Mouse (Mus musculus): ENCODE measurements around the gene Prss54.
"Not testable (repeated sequence)": the region's sequence is repeated elsewhere in the genome, so short reads cannot be mapped to it uniquely, and the experiment has no call there.

The Prss54 gene

GRCm38 (mm10) chr8:95576240-95576639 is at the start of gene Prss54:
Gene Prss54 (minus strand): TSS chr8:95576340.
- no peak for DNase-seq (ENCODE audit: low spot score)

GRCm38 (mm10) chr8:95624833-95625232 is 48.7 kb upstream of the Prss54 start:
- DNase-seq (ENCODE audit: low spot score) = no peak

GRCm38 (mm10) chr8:95620046-95620445 is 43.9 kb upstream of the Prss54 start:
- DNase-seq (ENCODE audit: low spot score) = no peak

- DNase-seq (ENCODE audit: low spot score) = no peak
Observed at GRCm38 (mm10) chr8:95616383-95616782, 40.2 kb upstream of the Prss54 start.

GRCm38 (mm10) chr8:95611769-95612168 is 35.6 kb upstream of the Prss54 start:
- no peak for DNase-seq (ENCODE audit: low spot score)

- DNase-seq (ENCODE audit: low spot score) = no peak
Observed at GRCm38 (mm10) chr8:95610749-95611148, 34.6 kb upstream of the Prss54 start.

GRCm38 (mm10) chr8:95609406-95609805 is 33.3 kb upstream of the Prss54 start:
- no peak for DNase-seq (ENCODE audit: low spot score)

- no peak for DNase-seq (ENCODE audit: low spot score)
Observed at GRCm38 (mm10) chr8:95607210-95607609, 31.1 kb upstream of the Prss54 start.

GRCm38 (mm10) chr8:95606509-95606908 is 30.4 kb upstream of the Prss54 start:
- DNase-seq (ENCODE audit: low spot score) = not testable (repeated sequence)

- DNase-seq (ENCODE audit: low spot score) = no peak
Observed at GRCm38 (mm10) chr8:95602168-95602567, 26.0 kb upstream of the Prss54 start.

GRCm38 (mm10) chr8:95601306-95601705 is 25.2 kb upstream of the Prss54 start:
- no peak for DNase-seq (ENCODE audit: low spot score)

GRCm38 (mm10) chr8:95599861-95600260 is 23.7 kb upstream of the Prss54 start:
- no peak for DNase-seq (ENCODE audit: low spot score)

- no peak for DNase-seq (ENCODE audit: low spot score)
Observed at GRCm38 (mm10) chr8:95596841-95597241, 20.7 kb upstream of the Prss54 start.

GRCm38 (mm10) chr8:95595131-95595530 is 19.0 kb upstream of the Prss54 start:
- DNase-seq (ENCODE audit: low spot score) = no peak

- DNase-seq (ENCODE audit: low spot score) = no peak
Observed at GRCm38 (mm10) chr8:95593439-95594393, 17.6 kb upstream of the Prss54 start.

- no peak for DNase-seq (ENCODE audit: low spot score)
Observed at GRCm38 (mm10) chr8:95592131-95592780, 16.1 kb upstream of the Prss54 start.

GRCm38 (mm10) chr8:95590539-95590938 is 14.4 kb upstream of the Prss54 start:
- DNase-seq (ENCODE audit: low spot score) = no peak

- DNase-seq (ENCODE audit: low spot score) = no peak
Observed at GRCm38 (mm10) chr8:95589282-95589681, 13.1 kb upstream of the Prss54 start.

- no peak for DNase-seq (ENCODE audit: low spot score)
Observed at GRCm38 (mm10) chr8:95587339-95587738, 11.2 kb upstream of the Prss54 start.

- DNase-seq (ENCODE audit: low spot score) = no peak
Observed at GRCm38 (mm10) chr8:95573146-95573545, 3.0 kb downstream of the Prss54 start.

- no peak for DNase-seq (ENCODE audit: low spot score)
Observed at GRCm38 (mm10) chr8:95566809-95567208, 9.3 kb downstream of the Prss54 start.

- no peak for DNase-seq (ENCODE audit: low spot score)
Observed at GRCm38 (mm10) chr8:95566217-95566616, 9.9 kb downstream of the Prss54 start.

GRCm38 (mm10) chr8:95555963-95556362 is 20.2 kb downstream of the Prss54 start:
- no peak for DNase-seq (ENCODE audit: low spot score)

Data from ovary, adult 18-20 months (tissue).